Mouse (Mus musculus) spleen, adult 2 months (tissue): ENCODE measurements around the gene Sspo.

ENCODE experiments used
- CTCF ChIP-seq: fragments of 200-500 bp; IDR thresholded peaks from 2 replicates; pipeline ENCODE4 v1.5.1; 2011; ENCODE audit warnings: mild to moderate bottlenecking, inconsistent platforms; ENCODE audit not compliant: insufficient read depth, insufficient read length, insufficient replicate concordance; ENCODE audit errors: extremely low read depth
- POLR2A ChIP-seq: fragments of 200-500 bp; IDR thresholded peaks from 2 replicates; pipeline ENCODE4 v1.6.1; 2011; ENCODE audit warnings: low read depth, low read length, inconsistent platforms

GRCm38 (mm10) chr6:48434651-48435050 is 13.4 kb upstream of the Sspo start:
- TF ChIP-seq CTCF (no peak), POLR2A (no peak)
